Comparison of ENCODE assay signal across 18 mouse cellular contexts in the genomic region with DNA sequence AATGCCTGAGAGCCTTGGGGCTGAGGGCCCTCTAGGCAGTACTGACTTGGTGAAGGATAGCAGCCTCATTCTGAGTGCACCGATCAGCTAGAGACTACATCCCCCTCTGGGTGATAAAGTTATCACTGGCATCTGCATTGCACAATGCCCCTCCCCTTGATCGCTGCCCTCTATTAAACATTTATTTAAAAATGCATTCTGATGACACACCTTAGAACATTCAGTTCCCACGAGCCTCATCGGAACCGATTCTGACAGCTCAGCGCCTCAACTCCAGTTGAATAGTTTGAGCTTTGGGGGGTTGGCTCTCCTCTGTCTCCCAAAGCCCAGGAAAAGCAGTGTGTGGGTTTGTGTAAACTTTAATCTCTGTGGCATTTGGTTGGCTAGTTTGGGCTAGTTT. TPM values are rescaled to one million over a fixed set of nuclear protein-coding genes. Genes with fewer than 3 reads are reported as not detected.
"Had no signal": no experiment of that assay in that cellular context is flagged by ENCODE, and none has a peak within 500 bp of the region (broad histone marks: within the 10 kb centered on the region; RNA-seq: fewer than 3 reads in every experiment).

No protein-coding gene starts in this region.

- H3K36me3 ChIP-seq: hindbrain, embryonic 13.5 days; limb, embryonic 12.5 days; liver, embryonic 12.5 days; lung, embryonic 15.5 days; midbrain, embryonic 12.5 days; neural tube, embryonic 13.5 days; stomach, embryonic 15.5 days had no signal

- H3K9me3 ChIP-seq: hindbrain, embryonic 13.5 days; limb, embryonic 12.5 days; liver, embryonic 12.5 days; lung, embryonic 15.5 days; midbrain, embryonic 12.5 days; neural tube, embryonic 13.5 days; stomach, embryonic 15.5 days had no signal

- H3K4me3 ChIP-seq: hindbrain, embryonic 13.5 days; layer of hippocampus, adult 2 months; limb, embryonic 12.5 days; liver, embryonic 12.5 days; lung, embryonic 15.5 days; midbrain, embryonic 12.5 days; neural tube, embryonic 13.5 days; stomach, embryonic 15.5 days had no signal

- H3K27me3 ChIP-seq: neural tube, embryonic 13.5 days had no signal

- DNase-seq: lung, postnatal 14 days; right cerebral cortex, postnatal 14 days; thymus, adult 2 months; thymus, postnatal 25 days had no signal

- H3K9ac ChIP-seq: hindbrain, embryonic 13.5 days; limb, embryonic 12.5 days; liver, embryonic 12.5 days; lung, embryonic 15.5 days; midbrain, embryonic 12.5 days; neural tube, embryonic 13.5 days; stomach, embryonic 15.5 days had no signal

- H3K4me2 ChIP-seq: hindbrain, embryonic 13.5 days; limb, embryonic 12.5 days; liver, embryonic 12.5 days; lung, embryonic 15.5 days; midbrain, embryonic 12.5 days; neural tube, embryonic 13.5 days; stomach, embryonic 15.5 days had no signal

- ATAC-seq: hindbrain, postnatal 0 days; liver, embryonic 12.5 days; midbrain, embryonic 16.5 days had no signal

- H3K27ac ChIP-seq: hindbrain, embryonic 13.5 days; hindbrain, postnatal 0 days; kidney, postnatal 0 days; layer of hippocampus, adult 2 months; limb, embryonic 12.5 days; liver, embryonic 12.5 days; lung, embryonic 15.5 days; macrophage; midbrain, embryonic 12.5 days; neural tube, embryonic 13.5 days; stomach, embryonic 15.5 days had no signal

RNA-seq across cellular contexts. Expression of gene Gldc, which starts 4.9 kb away (rescaled TPM):
- total RNA-seq: megakaryocyte-erythroid progenitor cell, adult 5-6 weeks had no signal
- polyA plus RNA-seq: spleen, adult 2 months had no signal
